Mouse (Mus musculus) WW6 (cell line): ENCODE data around the gene Rasef.
A peak's percentile ranks its signal among the peaks of the same experiment; 100 is the strongest.
"Not testable (repeated sequence)": the region's sequence is repeated elsewhere in the genome, so short reads cannot be mapped to it uniquely, and the experiment has no call there.

ENCODE experiments used
- DNase-seq: peaks from one replicate; pipeline ENCODE4 v3.0.0-alpha.2; 2013; ENCODE audit warnings: low read depth, low spot score

Rasef gene

DNA sequence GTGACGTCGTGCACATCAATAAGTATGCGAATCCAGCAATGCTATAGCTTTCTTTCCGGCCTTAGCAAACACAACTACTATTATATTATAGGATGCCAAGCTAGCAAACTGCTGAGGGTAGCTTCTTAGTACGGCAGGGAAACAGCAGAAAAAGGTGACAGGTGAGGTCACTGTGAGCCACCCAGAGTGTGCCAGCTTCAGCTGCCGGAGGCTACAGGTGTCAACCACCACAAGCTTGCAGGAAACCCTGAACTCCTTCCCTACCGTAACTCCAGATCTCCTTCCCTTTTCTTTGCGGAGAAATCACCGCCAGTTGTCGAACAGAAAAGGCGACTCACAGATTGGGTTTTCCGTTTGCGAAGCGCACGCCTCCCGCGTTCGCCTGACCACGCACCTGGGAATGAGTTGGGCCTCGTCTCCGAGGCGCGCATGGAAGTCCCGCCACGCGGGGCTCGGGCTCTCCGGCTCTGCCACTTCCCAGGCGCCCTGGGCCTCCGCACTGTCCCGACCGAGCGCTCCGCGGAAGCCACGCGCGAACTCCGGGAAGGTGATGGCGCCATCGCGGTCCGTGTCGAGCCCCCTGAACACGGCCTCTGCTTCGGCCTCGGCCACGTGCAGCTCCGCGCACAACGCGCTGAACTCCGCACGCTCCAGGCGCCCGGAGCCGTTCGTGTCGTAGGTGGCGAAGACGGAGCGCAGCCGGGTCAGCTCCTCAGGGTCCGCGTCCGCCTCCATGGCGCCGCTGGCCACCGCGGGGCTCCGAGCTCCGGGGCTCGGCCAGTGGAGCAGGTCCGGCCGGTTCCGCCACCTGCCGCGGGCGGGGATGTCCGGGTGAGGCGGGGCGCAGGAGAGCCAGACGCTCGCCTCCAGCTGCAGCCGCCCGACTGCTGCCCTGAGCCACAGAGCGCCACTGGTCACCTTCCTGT is at the start of gene Rasef:
TSS of gene Rasef (minus strand) at position 735 of the 926 bp plus-strand sequence.
- peak; percentile 24 for DNase-seq

DNA sequence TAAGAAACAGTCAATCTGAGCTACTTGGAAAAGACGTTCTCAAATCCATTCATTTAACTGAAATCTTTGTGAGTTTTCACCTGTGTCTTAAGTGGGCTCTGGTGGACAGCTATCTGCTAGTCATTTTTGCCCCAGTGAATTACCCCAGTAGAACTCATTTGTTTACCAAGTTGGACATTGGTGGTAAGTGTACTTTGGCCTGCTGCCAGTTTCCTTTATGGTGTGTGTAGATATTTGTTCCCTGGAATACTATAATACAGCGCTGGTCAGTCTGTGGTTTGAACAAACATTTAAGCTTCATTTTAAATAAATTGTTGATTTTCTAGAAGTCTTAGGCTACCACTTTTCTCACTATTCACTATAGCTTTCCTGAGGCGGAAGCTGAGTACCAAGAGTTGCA is 35.8 kb upstream of the Rasef start:
- DNase-seq, result no peak

DNA sequence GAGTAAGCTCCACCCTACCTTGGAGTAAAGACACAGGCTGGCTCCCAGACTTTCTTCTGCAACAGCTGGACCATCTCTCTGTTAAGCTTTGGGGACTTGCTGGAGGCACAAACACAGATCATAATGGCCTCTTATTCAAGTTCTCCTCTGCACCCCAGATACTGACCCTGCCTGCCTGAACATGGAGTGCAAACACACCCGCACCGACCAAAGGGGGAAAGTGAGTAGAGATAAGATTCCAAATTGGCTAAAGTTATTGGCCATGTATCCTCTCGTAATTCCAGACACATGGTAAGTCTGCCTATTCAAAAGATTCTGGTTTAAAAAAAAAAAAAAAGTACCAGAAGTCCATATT is 369 bp upstream of the Rasef start:
- DNase-seq, result no peak

DNA sequence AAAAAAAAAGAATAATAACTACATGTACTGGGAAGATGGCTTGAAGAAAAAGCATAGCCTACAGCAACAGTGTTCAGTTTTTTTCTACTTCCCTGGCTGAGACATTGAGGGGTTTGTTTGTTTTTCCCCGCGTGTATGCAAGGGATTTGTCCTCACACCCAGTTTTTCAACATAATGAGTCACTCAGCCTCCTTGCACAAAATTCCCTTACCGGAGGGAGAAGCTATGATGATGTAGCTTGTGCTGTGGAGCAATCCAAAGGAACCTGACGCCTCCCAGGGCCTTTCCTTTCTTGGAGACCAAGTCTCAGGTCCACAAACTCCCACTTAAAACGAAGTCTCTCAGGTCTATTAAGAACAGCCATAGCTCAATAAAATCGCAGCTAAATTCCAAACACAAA is 1.3 kb downstream of the Rasef start:
- no peak for DNase-seq

DNA sequence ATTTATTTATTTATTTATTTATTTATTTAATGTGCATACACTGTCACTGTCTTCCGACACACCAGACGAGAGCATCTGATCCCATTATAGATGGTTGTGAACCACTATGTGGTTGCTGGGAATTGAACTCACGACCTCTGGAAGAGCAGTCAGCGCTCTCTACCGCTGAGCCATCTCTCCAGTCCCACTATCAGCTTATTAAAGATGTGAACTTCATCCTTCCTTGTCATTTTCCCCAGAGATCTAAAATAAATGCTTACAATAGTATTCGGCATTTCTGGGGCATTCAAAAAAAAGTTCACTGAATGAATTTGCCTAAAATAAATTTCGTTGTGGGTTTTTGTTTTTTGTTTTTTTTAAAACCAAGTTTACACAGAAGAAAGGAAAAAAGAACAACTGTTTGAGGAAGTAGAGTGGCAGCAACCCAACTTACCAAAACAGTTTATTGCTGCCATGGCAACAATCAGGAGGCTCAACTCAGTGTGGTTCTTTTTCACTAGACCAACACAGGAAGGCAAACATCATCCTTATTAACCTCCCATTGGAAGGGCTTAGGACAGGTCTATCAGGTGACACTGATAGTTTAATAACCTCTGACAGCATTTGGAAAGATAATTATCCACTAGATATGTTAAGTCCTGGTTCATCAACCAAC is 2.6 kb downstream of the Rasef start:
- no peak for DNase-seq

DNA sequence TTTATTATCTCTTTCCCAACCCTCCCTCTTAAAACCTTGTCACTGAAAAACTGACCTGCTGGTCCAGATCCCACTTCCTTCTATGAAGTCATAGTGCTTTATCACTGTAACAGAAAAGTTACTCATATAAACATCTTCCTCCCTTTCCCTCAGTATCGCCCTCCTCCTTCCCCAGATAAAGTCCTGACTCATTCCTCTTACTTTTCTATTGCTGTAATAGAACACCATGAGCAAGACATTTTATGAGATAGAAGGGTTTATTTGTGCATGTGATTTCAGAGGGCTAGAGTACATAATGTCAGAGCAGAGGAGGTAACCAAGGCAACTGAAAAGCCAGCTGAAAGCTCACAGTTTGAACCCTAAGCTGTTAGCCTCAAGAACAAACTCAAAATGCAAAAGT is 6.6 kb downstream of the Rasef start:
- DNase-seq, result no peak

DNA sequence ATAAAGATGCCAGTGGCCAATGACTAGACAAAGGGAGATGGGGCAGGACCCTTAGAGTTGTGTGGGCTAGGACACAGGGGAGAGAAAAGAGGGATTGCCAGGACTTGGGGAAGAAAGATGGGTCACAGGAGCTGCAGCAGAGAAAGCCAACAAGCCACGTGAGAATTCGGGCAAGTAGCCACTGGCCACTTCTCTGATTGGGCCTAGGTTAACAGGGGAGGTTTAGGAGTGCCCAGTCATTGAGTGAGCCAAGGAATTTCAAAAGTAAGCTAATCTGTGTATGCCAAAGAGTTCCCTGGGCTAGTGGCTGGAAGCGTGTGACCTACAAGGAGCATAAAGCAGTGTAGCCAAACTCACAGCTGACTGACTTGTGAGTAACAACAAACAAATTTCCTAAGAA is 9.7 kb downstream of the Rasef start:
- DNase-seq, result no peak

DNA sequence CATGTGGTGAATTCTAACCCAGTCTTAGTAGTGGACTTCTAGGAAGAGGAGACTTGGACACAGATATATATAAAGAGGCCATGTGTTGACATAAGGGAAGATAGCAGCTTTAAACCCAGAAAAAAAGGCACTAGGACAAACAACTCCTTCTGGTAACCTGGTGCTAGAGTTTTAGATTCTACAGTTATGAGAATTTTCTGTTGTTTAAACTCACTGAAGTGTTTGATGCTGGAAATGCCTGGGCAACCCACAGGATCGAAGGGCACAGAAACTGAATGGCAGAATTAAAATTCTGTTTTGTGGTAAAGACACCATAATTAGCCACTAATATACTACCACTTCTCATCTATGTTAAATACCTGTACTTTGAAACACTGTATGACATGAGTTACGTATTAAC is 15.5 kb downstream of the Rasef start:
- no peak for DNase-seq

DNA sequence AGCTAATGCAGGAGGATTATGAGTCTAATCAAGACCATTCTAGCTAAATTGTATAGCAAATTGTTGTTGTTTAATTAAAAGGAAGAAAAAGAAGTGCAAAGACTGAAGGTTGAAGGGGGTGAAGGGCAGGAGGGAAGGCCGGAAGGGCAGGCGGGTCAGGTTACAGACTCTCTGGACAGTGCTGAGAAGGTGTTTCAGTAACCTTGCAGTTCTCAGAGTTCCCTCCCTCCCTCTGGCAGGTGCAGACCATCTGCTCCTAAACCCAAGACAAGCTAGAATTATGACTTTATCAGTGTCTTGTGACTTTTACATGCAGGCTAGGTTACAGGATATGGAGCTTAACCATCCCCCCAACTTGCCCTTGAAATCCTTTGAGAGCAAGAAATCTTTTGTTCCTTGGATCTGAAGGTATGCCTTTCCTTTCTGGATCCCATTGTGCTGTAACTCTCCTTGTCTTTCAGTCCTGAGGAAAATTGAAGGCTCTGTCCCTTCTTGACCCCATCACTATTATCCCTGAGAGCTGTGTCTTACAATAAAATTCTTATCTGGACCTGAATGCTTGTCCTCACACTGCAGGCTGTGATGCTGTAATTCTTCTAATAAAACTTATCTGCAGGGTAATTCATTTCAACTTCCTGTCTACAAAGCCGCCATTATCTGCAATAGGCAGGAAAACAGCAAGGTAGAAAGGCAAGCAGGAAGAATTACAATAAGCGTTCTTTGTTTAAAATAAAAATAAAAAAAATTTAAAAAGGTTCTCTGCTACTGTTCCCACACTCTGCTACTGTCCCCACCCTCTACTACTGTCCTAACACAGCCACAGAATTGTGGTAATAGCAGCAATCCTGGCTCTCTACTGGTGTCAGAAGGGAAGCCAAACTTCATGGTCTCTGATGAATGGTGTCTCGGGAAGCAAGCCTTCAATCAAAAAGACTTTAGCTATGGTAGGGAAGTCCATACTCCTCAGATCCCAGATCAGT is 16.7 kb downstream of the Rasef start:
- no peak for DNase-seq

DNA sequence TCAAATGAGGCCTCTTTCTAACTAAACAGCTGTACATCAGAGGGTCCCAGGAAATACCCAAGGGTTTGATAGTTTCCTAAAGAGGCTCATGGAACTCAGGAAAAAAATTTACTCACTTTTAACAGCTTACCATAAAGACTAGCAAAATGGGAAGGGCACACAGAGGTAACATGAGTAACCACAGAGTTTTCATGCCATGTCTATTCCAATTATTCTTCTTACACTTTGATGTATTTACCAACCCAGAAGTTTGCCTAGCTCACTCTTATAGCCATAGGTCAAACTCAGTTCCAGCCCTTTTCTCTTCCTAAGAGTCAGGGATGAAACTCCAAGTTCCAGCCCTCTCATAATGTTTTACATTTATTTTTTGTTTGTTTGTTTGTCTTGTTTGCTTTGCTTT is 18.8 kb downstream of the Rasef start:
- DNase-seq, result no peak

DNA sequence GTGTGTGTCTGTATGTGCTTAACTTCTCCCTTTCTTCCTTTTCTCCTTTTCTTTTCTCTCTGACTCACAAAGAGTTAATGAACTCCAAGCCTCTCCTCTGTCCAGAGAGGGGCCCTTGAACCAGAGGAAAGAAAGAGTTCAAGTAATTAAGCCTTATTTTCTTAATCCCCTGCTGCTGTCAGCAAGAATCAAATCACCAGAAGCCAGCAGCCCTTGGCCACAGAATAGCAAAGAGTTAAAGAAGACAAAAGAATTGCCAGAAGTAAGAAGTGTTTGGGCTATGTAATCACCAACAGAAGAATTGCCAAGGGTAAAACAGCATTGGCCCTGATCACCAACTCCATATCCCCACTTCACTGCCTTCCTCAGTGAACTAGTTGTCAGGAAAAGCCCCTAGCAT is 20.2 kb downstream of the Rasef start:
- DNase-seq, result no peak

DNA sequence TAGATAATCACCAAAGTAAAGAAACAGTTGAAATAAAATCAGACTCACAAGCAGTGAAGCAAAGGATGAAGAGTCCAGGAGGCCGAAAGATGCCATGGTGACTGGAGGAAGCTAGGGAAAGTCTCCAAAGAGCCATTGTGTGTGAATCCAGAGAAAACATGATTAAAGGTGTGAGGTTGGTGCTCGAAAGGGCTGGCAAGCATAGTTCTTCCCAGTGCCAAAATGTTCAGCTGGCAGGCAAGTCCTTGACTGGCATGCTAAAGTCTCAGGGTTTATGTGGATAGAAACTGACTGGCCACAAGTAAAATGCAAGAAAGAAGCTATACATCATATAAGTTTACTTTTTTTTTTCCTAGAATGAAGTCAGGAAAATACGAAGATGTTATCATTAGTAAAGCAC is 22.6 kb downstream of the Rasef start:
- DNase-seq, result no peak

DNA sequence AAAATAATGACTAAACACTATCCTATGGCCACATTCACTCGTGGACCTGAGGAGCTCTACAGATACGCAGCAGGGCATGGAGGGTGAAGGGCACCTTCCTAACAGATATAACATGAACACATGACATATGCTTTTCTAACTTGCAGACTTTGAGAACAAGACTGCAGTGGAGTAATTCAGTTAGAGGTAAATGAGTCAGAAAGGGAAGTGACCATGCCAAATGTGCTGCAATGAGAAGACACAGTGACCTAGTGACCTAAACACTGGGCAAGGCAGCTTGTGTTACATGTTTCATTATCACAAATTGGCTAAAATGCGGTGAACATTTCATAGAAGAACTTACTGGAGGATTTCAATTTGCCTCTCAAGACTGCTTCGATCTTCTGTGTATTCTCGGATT is 42.6 kb downstream of the Rasef start:
- DNase-seq, result no peak

DNA sequence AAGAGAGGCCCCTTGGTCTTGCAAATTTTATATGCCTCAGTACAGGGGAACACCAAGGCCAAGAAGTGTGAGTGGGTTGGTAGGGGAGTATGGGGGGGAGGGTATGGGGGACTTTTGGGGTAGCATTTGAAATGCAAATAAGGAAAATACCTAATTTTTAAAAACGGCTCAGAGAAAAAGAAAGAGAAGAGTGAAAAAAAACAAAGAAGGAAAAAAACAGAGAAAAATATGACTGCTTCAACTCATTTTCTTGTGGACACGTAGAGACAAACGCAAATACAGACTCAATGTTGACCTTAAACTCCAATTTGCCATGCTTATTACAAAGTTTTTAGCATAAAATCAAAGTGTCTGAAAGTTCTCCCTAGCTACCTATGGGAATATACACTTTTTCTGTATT is 51.4 kb downstream of the Rasef start:
- DNase-seq, result no peak

DNA sequence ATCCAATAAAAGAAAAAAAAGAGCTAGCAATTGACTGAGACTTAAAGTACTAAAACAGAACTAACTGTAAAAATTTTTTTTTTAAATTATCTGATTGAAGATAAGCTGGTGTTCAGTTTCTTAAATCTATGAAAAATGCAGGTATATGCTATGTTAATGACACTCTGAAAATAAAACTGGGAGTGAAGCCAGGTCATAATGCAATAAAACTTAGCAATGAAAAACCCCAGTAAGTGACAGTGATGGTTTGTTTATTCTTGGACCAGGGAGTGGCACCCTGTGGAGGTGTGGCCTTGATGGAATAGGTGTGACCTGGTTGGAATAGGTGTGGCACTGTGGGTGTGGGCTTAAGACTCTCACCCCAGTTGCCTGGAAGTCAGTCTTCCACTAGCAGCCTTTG is 71.0 kb downstream of the Rasef start:
- no peak for DNase-seq

DNA sequence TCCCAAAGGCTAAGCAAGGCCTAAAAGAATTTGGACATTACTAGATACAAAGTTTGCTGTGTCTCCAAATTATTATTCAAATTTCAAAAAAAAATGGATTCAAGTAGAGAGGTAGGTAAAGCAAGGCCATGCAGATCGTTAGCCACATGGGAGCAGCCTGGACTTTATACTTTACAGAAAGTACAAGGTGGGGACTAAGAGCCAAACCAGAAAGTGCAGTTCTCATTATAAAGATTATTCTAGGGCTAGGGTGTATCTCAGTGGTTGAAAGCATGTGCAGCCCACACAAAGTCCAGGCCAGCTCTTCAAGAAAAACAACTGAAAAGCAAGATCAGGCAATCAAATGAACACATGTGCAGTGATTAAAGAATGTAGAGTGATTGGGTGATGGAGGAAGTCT is 72.0 kb downstream of the Rasef start:
- DNase-seq, result no peak

DNA sequence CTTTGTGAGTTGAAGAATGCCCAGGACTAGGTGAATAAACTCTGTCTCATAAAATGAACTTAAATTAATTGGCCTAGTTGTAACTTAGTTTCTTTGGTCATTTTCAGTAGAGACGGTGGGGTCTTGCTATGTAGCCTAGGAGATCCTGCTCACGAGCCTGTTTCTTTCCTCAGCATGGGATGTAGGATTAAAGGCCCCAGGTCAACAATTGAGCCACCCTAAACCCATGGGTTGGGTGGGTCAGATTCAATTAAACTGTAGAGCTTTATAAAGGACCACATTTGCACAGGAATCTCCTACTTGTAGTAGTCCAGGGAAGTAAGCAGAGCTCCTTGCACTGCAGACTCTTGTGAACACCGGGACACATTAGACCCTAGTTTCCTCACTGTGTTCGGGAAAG is 107.6 kb downstream of the Rasef start, which contains the start of gene Gm428:
TSS of gene Gm428 (plus strand) at position 301 of the 400 bp plus-strand sequence.
- DNase-seq, result not testable (repeated sequence)

DNA sequence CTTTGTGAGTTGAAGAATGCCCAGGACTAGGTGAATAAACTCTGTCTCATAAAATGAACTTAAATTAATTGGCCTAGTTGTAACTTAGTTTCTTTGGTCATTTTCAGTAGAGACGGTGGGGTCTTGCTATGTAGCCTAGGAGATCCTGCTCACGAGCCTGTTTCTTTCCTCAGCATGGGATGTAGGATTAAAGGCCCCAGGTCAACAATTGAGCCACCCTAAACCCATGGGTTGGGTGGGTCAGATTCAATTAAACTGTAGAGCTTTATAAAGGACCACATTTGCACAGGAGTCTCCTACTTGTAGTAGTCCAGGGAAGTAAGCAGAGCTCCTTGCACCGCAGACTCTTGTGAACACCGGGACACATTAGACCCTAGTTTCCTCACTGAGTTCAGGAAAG is 122.7 kb downstream of the Rasef start, which contains the start of gene Gm11239:
TSS of gene Gm11239 (plus strand) at position 301 of the 400 bp plus-strand sequence.
- not testable (repeated sequence) for DNase-seq
